Mouse (Mus musculus): ENCODE measurements around the gene Fam222b.

DNA sequence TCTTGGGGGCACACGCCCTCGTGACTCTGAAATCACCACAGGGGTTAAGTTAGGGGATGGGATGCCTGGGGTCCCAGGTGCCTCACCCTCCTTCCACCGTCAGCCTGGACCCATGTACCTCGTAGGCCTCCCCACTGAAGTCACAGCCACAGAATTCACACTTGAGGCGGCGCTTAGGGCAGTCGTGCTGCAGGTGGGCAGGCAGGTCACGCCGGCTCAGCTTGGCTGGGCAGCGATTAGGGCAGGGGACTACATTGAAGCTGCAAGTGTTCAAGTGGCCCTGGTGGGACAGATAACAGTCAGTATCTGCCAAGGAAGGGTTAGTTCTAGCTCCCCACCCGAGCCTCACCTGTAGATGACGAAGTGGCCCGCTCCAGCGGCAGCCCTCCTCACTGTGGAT, 66.7 kb downstream of the Fam222b start:
- no peak for TF ChIP-seq CTCF (IDR thresholded peaks at IDR 0.05; ENCODE audit: low read depth)
- no peak for TF ChIP-seq EP300 (optimal IDR thresholded peaks at IDR 0.05)

Data from stomach, postnatal 0 days (tissue).